Mouse (Mus musculus) midbrain, embryonic 12.5 days (tissue): Measurements from ENCODE around the gene Upk2. TPM values are rescaled to one million over a fixed set of nuclear protein-coding genes. Genes with fewer than 3 reads are reported as not detected.
A peak's percentile ranks its signal among the peaks of the same experiment; 100 is the strongest.

ENCODE experiments used
- ATAC-seq: fragments of 200-750 bp; cut with Nextera tagmentation; 2 replicates; pipeline ENCODE4 v1.8.0; 2017; ENCODE audit warnings: low read depth, moderate TSS enrichment, moderate library complexity; ENCODE audit not compliant: low FRiP score
- H3K27ac ChIP-seq: fragments of 300-500 bp; sonication (generic); replicated peaks from 2 replicates; pipeline ENCODE4 v1.5.1; 2016; ENCODE audit warnings: mild to moderate bottlenecking
- H3K27me3 ChIP-seq: fragments of 300-500 bp; sonication (generic); 2 replicates; pipeline ENCODE4 v1.6.1; 2016; ENCODE audit warnings: mild to moderate bottlenecking
- H3K36me3 ChIP-seq: fragments of 300-500 bp; sonication (generic); 2 replicates; pipeline ENCODE4 v1.6.1; 2016
- H3K4me1 ChIP-seq: fragments of 300-500 bp; sonication (generic); 2 replicates; pipeline ENCODE4 v1.6.1; 2016
- H3K4me2 ChIP-seq: fragments of 300-500 bp; sonication (generic); replicated peaks from 2 replicates; pipeline ENCODE4 v1.6.1; 2016; ENCODE audit warnings: mild to moderate bottlenecking, moderate library complexity
- H3K4me3 ChIP-seq: fragments of 300-500 bp; sonication (generic); 2 replicates; pipeline ENCODE4 v1.5.1; 2016; ENCODE audit warnings: mild to moderate bottlenecking
- H3K9ac ChIP-seq: fragments of 300-500 bp; sonication (generic); replicated peaks from 2 replicates; pipeline ENCODE4 v1.6.1; 2016; ENCODE audit warnings: mild to moderate bottlenecking, moderate library complexity
- H3K9me3 ChIP-seq: fragments of 300-500 bp; sonication (generic); 2 replicates; pipeline ENCODE4 v1.6.1; 2016; ENCODE audit warnings: mild to moderate bottlenecking
- WGBS: fragments of 180-500 bp; shearing (Covaris S2); methylation state at CpG from one replicate; pipeline ENCODE4 v1.1.7; 2016; 5-methylcytosine and 5-hydroxymethylcytosine counted together
- polyA plus RNA-seq: library from polyadenylated mRNA; unstranded; fragments of >200 nt; fragmentation: Nextera tagmentation; extraction: Ambion mirVana; gene quantifications from 2 replicates; pipeline ENCODE4 v1.2.1, GENCODE M21; 2016

Gene Upk2
- polyA plus RNA-seq, result not detected in 2 replicates

DNA sequence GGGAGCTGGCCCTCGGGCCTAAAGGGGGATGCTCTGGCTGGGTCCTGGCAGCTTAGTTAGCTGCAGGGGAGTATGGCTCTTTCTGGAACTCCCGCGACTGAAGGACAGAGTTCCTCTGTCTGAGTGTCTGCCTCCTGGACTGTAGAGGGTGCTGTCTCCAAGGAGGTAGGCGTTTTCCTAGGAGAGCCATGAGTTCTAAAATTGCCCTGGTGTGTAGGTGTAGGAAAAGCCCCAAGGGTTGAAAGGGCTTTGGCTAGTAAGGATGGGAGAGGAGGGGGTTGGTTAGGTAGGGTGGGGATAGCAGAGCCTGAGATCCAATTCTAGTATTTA, at the start of gene Upk2:
Gene Upk2, minus strand, starts transcription at position 86 of the 330 bp plus-strand sequence.
- H3K27ac ChIP-seq, result no peak within 1 kb of the TSS

DNA sequence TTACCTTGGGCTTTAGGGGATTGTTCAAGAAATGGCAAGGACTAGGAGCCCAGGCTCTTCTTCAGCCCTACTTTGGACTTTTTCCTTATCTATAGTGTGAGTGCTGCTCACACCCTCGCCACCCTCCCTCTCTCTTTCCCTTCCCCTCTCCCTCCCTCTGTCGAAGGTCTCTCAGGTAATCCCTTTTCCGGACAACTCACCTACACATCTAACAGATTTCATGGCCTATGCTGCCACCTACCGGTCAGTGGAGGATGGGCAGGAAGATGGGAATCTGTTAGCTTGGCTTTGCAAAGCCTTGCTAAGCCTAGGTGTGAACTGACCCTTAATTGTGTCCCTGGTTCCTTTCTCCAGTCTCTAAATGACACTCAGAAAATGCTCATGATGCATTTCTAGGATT, 47.2 kb upstream of the Upk2 start:
- Histone ChIP-seq H3K27me3 (peaks cover 12% of the 10 kb centered on the region), H3K9ac (no peak overlapping the region), H3K4me2 (no peak overlapping the region), H3K36me3 (peaks cover 25% of the 10 kb centered on the region), H3K4me1 (peaks cover 55% of the 10 kb centered on the region), H3K27ac (0 out of 2 replicates have a peak overlapping the region, but pooled peaks have one; percentile 2), H3K9me3 (no peaks in the 10 kb centered on the region), H3K4me3 (no peak overlapping the region)
- WGBS, result 2% methylated on average over 4 of the region's 4 CpGs
- no peak for ATAC-seq

More for the DNA sequence above, at the start of gene Upk2:
- Histone ChIP-seq H3K4me2 (0 out of 2 replicates have a peak within 1 kb of the TSS, but pooled peaks have one; percentile 2), H3K27me3 (peaks cover 19% of the 10 kb centered on the region), H3K36me3 (no peaks in the 10 kb centered on the region), H3K9ac (no peak within 1 kb of the TSS; the same call in 1 of the 2 replicates), H3K9me3 (no peaks in the 10 kb centered on the region), H3K4me1 (peaks cover 33% of the 10 kb centered on the region), H3K4me3 (no peak within 1 kb of the TSS)
- ATAC-seq, result no peak
- WGBS, result 18% methylated on average over 4 of the region's 4 CpGs

DNA sequence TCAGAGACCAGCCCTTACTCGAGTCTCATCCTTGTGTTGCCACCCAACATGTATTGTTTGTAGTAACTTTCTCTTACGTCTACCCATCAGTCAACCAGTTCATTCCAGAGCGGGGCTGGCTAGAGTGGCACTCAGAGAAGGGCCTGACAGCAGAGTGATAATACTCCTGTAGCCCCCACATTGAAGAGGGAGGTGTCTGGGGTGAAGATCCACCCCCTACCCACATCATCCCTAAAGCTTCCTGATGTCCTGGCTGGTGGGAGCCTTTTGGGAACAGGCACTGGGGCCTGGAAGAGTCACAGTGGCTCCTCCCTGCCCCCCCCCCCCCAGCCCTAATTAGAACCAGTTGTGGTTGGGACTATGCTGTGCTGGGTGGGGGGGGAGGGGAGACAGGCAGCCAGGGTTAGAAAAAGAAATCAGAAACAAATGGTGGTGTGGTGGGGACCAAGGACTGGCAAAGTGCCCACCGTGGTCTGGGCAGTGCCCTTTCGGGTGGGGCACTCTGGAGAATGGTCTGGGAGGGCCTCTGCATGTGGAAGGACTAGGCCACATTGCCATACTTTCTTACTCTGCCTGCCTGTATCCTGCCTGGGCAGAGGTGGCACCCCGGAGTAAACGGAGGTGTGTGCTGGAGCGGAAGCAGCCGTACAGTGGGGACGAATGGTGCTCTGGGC, 46.6 kb upstream of the Upk2 start:
- Histone ChIP-seq H3K36me3 (peaks cover 19% of the 10 kb centered on the region), H3K27ac (0 out of 2 replicates have a peak overlapping the region, but pooled peaks have one; percentile 2), H3K4me3 (no peak overlapping the region), H3K27me3 (peaks cover 17% of the 10 kb centered on the region), H3K4me1 (peaks cover 62% of the 10 kb centered on the region), H3K4me2 (no peak overlapping the region), H3K9ac (no peak overlapping the region), H3K9me3 (no peaks in the 10 kb centered on the region)
- no peak for ATAC-seq
- 48% methylated on average over 10 of the region's 10 CpGs for WGBS

DNA sequence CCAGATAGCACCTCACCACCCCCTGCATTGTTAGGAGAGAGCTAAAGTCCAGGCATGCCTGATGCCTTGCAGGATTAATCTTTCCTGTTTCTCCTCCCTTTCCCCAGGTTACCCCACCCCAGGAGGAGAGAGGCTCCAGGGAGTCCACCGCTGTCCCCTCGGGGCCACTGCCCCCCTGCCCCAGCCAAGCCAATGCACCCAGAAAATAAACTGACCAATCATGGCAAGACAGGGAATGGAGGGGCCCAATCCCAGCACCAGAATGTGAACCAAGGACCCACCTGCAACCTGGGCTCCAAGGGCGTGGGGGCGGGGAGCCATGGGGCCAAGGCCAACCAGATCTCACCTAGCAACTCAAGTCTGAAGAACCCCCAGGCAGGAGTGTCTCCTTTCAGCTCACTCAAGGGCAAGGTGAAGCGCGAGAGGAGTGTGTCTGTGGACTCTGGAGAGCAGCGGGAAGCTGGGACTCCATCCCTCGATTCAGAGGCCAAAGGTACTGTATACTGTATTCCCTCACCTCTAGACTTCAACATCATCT, 45.9 kb upstream of the Upk2 start:
- H3K4me2 ChIP-seq, result no peak overlapping the region
- H3K4me1 ChIP-seq, result peaks cover 62% of the 10 kb centered on the region
- H3K27ac ChIP-seq, result no peak overlapping the region; the same call in 1 of the 2 replicates
- H3K9me3 ChIP-seq, result no peaks in the 10 kb centered on the region
- H3K4me3 ChIP-seq, result no peak overlapping the region
- peaks cover 12% of the 10 kb centered on the region for H3K36me3 ChIP-seq
- H3K27me3 ChIP-seq, result peaks cover 17% of the 10 kb centered on the region
- 49% methylated on average over 8 of the region's 8 CpGs for WGBS
- ATAC-seq, result no peak
- no peak overlapping the region for H3K9ac ChIP-seq

DNA sequence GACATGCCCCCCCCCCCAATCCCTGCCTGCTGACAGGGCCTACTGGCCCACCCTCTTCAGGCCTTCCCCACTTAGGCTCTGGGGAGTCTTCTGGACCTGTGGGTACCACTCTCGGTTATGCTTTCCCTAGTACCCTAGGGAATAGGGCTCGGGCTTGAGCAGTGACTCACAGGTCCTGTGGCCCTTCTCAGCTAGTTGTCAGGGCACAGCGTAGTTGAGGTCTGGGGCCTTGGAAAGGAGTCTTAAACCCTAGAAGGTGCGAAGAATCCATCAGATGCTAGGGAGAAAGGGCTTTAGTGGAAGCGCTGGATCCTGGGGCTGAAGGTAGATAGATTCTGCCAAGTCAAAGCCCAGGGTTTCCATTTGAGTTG, 45.4 kb upstream of the Upk2 start:
- H3K4me1 ChIP-seq, result peaks cover 62% of the 10 kb centered on the region
- peaks cover 17% of the 10 kb centered on the region for H3K27me3 ChIP-seq
- no peaks in the 10 kb centered on the region for H3K9me3 ChIP-seq
- peak overlapping the region; percentile 43 for H3K4me3 ChIP-seq
- no peak for ATAC-seq
- H3K27ac ChIP-seq, result peak overlapping the region; percentile 91
- peak overlapping the region; percentile 61 for H3K9ac ChIP-seq
- 33% methylated on average over 5 of the region's 5 CpGs for WGBS
- peaks cover 7% of the 10 kb centered on the region; the same call in 1 of the 2 replicates for H3K36me3 ChIP-seq
- peak overlapping the region; percentile 81 for H3K4me2 ChIP-seq

DNA sequence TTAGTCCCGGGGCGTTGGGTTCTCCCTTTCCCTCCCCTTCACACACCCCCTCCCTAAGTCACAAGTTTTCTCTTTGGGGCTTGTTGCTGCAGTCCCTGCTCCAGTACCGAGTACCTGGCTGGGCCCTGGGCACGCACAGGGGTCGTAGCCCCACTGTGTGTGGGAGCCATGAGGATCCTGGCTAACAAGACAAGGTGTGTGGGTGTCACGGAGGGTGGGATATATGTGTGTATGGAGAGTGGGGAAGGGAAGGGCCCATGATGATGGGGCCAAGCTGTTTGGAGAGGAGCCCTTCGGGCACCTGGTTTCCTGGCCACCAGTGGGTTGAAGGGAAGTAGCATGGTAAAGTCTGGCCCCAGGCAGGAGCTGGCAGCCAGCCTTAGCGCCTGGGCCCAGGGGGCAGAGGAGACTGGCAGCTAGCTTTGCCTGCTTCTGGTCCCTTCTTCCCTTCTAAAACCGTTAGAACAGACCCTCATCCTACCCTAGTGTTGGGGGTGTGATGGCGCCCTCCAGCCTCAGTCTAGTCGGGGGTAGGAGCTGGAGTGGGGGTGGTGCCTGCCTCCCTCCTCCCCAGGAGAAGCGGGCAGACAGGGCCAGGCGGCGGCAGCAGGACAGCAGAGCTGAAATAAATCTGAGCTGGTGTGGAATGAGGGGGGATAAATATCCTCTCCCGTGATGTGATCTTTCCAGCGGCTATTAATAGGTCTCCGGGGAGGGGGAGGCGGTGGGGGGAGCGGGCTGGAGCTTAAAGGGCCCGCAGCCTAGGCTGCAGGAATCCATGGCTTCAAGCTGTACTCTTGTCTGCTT, 44.8 kb upstream of the Upk2 start:
- peak; percentile 34 for ATAC-seq
- H3K4me2 ChIP-seq, result peak overlapping the region; percentile 81
- H3K36me3 ChIP-seq, result peaks cover 5% of the 10 kb centered on the region; the same call in 1 of the 2 replicates
- peak overlapping the region; percentile 61 for H3K9ac ChIP-seq
- H3K4me1 ChIP-seq, result peaks cover 68% of the 10 kb centered on the region
- peak overlapping the region; percentile 91 for H3K27ac ChIP-seq
- no peaks in the 10 kb centered on the region for H3K9me3 ChIP-seq
- peak overlapping the region; percentile 43 for H3K4me3 ChIP-seq
- 6% methylated on average over 20 of the region's 20 CpGs for WGBS
- H3K27me3 ChIP-seq, result peaks cover 17% of the 10 kb centered on the region

DNA sequence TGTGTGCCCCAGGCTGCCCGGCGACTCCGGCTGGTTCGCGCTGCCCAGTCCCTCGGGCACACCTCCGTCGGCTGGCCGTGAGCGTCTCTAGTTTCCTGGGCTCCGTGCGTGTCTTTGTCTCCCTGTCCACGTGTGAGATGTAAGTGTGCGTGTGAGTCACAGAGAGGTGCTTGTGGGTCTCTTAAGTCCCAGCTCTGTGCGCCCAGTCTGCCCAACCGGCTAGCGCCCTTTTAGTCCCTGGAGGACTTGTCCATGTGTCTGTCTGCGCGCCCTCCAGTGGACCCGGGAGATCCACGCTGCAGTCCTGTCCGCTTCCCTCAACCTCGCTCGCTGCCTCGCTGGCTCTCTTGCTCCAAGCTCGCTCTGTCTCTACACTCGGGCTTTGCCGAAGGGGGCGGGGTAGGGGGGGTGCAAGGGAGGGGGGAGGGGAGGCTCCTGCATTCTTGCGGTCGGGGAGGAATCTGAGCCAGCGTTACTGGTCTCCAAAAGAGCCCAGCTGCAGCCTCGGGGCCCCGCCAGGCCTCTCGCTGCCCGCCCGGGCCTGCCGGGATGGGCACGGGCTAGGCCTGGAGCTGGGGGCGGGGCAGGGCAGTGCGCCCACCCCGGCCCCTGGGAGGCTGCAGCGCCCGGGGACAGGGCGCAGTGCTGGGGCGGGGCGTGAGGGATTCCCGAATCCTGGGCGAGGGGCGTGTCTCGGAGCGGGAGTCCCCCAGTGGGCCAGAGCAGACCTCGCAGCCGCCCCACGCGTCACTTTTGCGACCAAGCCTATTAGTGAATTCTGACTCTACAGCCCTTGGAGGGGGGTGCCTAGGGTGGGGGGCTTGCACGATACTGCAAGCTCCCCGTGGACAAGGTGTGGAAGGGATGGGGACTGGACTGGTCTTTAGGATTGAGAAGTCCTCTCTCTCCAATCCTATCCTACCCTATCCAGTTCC, 43.9 kb upstream of the Upk2 start:
- Histone ChIP-seq H3K4me3 (peak overlapping the region; percentile 43), H3K4me2 (peak overlapping the region; percentile 81), H3K27ac (peak overlapping the region; percentile 91), H3K9me3 (no peaks in the 10 kb centered on the region), H3K36me3 (peaks cover under 1% of the 10 kb centered on the region; the same call in 1 of the 2 replicates), H3K9ac (peak overlapping the region; percentile 61), H3K4me1 (peaks cover 76% of the 10 kb centered on the region), H3K27me3 (peaks cover 17% of the 10 kb centered on the region)
- peak; percentile 83 for ATAC-seq
- under 1% methylated on average over 59 of the region's 59 CpGs for WGBS

DNA sequence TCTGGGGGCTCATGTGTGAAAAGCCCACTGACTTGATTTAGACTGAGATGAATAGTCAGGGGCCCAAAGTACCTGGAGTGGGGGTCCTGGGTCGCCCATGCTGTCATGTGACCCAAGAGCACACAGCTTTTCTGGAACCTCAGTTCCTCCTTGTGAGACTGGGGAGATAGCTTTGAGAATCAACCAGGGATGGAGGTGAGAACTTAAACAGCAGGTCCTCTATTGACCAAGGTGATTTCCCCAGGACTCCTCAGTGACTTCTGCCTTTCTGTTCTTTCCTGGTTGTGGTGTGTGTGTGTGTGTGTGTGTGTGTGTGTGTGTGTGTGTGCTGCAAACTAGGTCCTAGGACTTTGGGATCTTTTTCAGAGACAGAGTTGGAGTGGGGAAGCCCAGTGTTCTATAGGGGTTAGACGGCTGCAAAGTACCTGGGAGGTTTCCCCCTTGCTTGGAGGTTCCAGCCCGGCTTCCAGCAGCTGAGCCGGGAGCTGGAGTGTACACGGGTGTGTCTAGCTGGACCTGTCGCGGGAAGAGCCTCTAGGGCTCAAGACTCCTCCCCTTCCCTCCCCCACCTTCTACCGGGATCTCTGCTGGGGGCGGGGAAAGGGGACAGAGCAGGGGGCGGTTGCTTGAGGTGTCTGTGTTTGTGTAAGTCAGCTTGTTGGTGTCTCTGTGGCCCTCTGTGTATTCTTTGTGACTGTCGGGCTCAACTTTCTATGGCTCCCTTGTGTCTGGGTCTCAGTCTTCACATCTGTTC, 43.0 kb upstream of the Upk2 start:
- 4% methylated on average over 11 of the region's 11 CpGs for WGBS
- Histone ChIP-seq H3K4me3 (peak overlapping the region; percentile 43), H3K27me3 (peaks cover 17% of the 10 kb centered on the region), H3K4me1 (peaks cover 85% of the 10 kb centered on the region), H3K4me2 (peak overlapping the region; percentile 81), H3K36me3 (no peaks in the 10 kb centered on the region; the same call in 1 of the 2 replicates), H3K27ac (peak overlapping the region; percentile 91), H3K9ac (peak overlapping the region; percentile 61; the same call in 1 of the 2 replicates), H3K9me3 (no peaks in the 10 kb centered on the region)
- peak; percentile 3; the same call in 1 of the 2 replicates for ATAC-seq

DNA sequence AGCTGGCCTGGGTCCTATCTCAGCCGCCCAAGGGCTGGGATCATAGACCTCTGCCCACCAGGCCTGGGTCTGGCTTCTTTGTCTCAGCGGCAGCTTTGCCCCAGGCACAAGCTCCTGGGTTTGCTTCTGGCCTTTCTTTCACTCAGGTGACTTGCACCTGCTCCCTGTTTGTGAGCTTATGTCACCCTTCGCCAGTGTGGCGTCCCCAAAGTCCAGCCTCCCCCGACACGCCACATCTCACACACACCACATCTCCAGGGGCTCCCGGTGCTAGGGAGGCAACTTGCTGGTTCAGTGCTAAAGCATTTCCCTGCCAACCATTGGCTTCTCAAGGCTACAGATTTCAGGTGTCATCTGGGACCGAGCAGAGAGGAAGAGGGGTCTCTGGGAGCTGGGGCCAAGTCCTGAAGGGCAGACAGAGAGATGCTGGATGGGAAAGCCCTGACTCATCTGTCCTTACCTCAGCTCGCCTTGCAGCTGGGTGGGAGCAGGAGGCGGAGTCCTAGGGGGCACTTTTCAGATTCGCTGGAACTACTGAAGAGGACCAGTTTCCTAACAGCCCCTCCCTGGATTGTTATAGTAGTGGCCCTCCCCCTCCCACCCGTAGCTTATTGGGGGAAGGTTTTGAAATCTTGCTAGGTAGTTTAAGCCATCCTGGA, 42.2 kb upstream of the Upk2 start:
- no peak for ATAC-seq
- Histone ChIP-seq H3K27ac (no peak overlapping the region), H3K4me3 (no peak overlapping the region), H3K4me1 (peaks cover 91% of the 10 kb centered on the region), H3K9ac (no peak overlapping the region), H3K36me3 (no peaks in the 10 kb centered on the region; the same call in 1 of the 2 replicates), H3K4me2 (no peak overlapping the region), H3K27me3 (peaks cover 17% of the 10 kb centered on the region), H3K9me3 (no peaks in the 10 kb centered on the region)
- WGBS, result 51% methylated on average over 12 of the region's 12 CpGs

DNA sequence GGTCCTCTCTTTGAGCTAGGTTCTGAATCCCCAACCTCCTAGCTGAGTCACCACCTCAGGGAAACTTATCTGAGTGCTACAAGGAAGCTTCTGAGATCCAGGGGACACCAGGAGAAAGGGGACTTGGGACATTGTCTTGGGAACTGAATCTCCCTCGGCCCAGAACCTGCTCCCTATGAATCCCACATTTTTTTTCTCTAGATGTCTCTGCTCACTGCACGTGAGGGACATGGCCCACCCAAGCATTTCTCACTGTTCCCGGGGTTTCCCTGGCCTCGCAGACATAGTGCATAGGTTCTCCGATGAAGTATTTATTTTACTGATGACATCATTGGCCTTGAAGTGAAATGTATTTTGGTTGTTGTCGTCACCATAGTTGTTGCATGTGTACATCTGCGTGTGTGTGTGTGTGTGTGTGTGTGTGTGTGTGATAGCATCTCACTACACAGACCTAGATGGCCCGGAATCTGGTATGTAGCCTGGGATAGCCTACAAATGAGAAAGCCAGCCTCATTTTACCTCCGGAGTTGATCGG, 41.1 kb upstream of the Upk2 start:
- 91% methylated on average over 10 of the region's 10 CpGs for WGBS
- Histone ChIP-seq H3K27me3 (peaks cover 16% of the 10 kb centered on the region; the same call in 1 of the 2 replicates), H3K27ac (no peak overlapping the region)

More for the DNA sequence above, 41.1 kb upstream of the Upk2 start:
- H3K4me1 ChIP-seq, result peaks cover 85% of the 10 kb centered on the region
- no peaks in the 10 kb centered on the region for H3K9me3 ChIP-seq
- no peak overlapping the region for H3K4me2 ChIP-seq
- no peak overlapping the region for H3K4me3 ChIP-seq
- no peaks in the 10 kb centered on the region; the same call in 1 of the 2 replicates for H3K36me3 ChIP-seq
- no peak for ATAC-seq
- H3K9ac ChIP-seq, result no peak overlapping the region
